Mouse (Mus musculus) kidney, postnatal 25 days (tissue): ENCODE results near the gene Olfr1513.
"Not testable (repeated sequence)": the region's sequence is repeated elsewhere in the genome, so short reads cannot be mapped to it uniquely, and the experiment has no call there.

Experiments
- DNase-seq, 2 experiments: peaks; one replicate each; pipeline ENCODE4 v3.0.0; 2021; ENCODE audit warnings: mixed read lengths in 2 of 2

Gene Olfr1513

GRCm38 (mm10) chr14:52356308-52356707 is at the start of gene Olfr1513:
Gene Olfr1513 (minus strand): TSS chr14:52356408.
- no peak for DNase-seq

- no peak for DNase-seq
Observed at GRCm38 (mm10) chr14:52397279-52397678, 41.1 kb upstream of the Olfr1513 start, which contains the start of gene Olfr1511. Gene Olfr1511 (minus strand): TSS chr14:52397379.

- not testable (repeated sequence) for DNase-seq
Observed at GRCm38 (mm10) chr14:52390084-52390848, 34.1 kb upstream of the Olfr1513 start.

- DNase-seq = no peak
Observed at GRCm38 (mm10) chr14:52379068-52379467, 22.9 kb upstream of the Olfr1513 start, which contains the start of gene Olfr1512. Gene Olfr1512 (minus strand): TSS chr14:52379168.

- DNase-seq = no peak
Observed at GRCm38 (mm10) chr14:52368741-52369140, 12.5 kb upstream of the Olfr1513 start.

- DNase-seq = no peak
Observed at GRCm38 (mm10) chr14:52339512-52339852, 16.7 kb downstream of the Olfr1513 start.

GRCm38 (mm10) chr14:52338751-52339511 is 17.3 kb downstream of the Olfr1513 start:
- DNase-seq = peak; percentile 62 to 79

- no peak for DNase-seq
Observed at GRCm38 (mm10) chr14:52332171-52332570, 24.0 kb downstream of the Olfr1513 start.

- no peak for DNase-seq
Observed at GRCm38 (mm10) chr14:52331069-52331750, 25.0 kb downstream of the Olfr1513 start.

- no peak for DNase-seq
Observed at GRCm38 (mm10) chr14:52327910-52328812, 28.0 kb downstream of the Olfr1513 start, which contains the start of gene Sall2. Gene Sall2 (minus strand): TSS chr14:52328762.

GRCm38 (mm10) chr14:52327375-52327901 is 28.8 kb downstream of the Olfr1513 start:
- no peak for DNase-seq

GRCm38 (mm10) chr14:52325890-52326289 is 30.3 kb downstream of the Olfr1513 start:
- no peak for DNase-seq

- DNase-seq = no peak
Observed at GRCm38 (mm10) chr14:52319361-52319760, 36.8 kb downstream of the Olfr1513 start.

- peak; percentile 55 to 80 for DNase-seq
Observed at GRCm38 (mm10) chr14:52316441-52317225, 39.6 kb downstream of the Olfr1513 start.

- DNase-seq = peak; percentile 77 to 88
Observed at GRCm38 (mm10) chr14:52315792-52316440, 40.3 kb downstream of the Olfr1513 start.

- DNase-seq = no peak
Observed at GRCm38 (mm10) chr14:52315283-52315780, 40.9 kb downstream of the Olfr1513 start.

- peak in 1 of 2 experiments; percentile 48 for DNase-seq
Observed at GRCm38 (mm10) chr14:52314808-52315150, 41.4 kb downstream of the Olfr1513 start.

GRCm38 (mm10) chr14:52313931-52314807 is 42.0 kb downstream of the Olfr1513 start:
- no peak for DNase-seq

- no peak for DNase-seq
Observed at GRCm38 (mm10) chr14:52310906-52311305, 45.3 kb downstream of the Olfr1513 start.
